Mouse (Mus musculus) lung, postnatal 0 days (tissue): ENCODE measurements around the gene Lingo3.

Experiments used
- CTCF ChIP-seq: IDR thresholded peaks from 2 replicates; pipeline ENCODE4 v1.5.1; 2016; ENCODE audit warnings: antibody characterized with exemption, mild to moderate bottlenecking
- EP300 ChIP-seq: IDR thresholded peaks from 2 replicates; pipeline ENCODE4 v1.6.1; 2016; ENCODE audit warnings: antibody characterized with exemption, mild to moderate bottlenecking, control low read depth

GRCm38 (mm10) chr10:80824827-80825226 lies 19.0 kb downstream of the Lingo3 start:
- no peak for TF ChIP-seq EP300
- TF ChIP-seq CTCF = no peak
